Mouse (Mus musculus) ovary, adult 2 months (tissue): Measurements from ENCODE around the gene Pik3r5. TPM values are rescaled to one million over a fixed set of nuclear protein-coding genes. Genes with fewer than 3 reads are reported as not detected.

Source experiments
- polyA plus RNA-seq: library from polyadenylated mRNA; depleted of rRNA; stranded (reverse); fragments of >200 nt; gene quantifications from 2 replicates; pipeline ENCODE4 v1.2.3, GENCODE M21; 2012; rRNA removed

Gene Pik3r5
- polyA plus RNA-seq, result 3.1 and 3.9 TPM in 2 replicates

DNA sequence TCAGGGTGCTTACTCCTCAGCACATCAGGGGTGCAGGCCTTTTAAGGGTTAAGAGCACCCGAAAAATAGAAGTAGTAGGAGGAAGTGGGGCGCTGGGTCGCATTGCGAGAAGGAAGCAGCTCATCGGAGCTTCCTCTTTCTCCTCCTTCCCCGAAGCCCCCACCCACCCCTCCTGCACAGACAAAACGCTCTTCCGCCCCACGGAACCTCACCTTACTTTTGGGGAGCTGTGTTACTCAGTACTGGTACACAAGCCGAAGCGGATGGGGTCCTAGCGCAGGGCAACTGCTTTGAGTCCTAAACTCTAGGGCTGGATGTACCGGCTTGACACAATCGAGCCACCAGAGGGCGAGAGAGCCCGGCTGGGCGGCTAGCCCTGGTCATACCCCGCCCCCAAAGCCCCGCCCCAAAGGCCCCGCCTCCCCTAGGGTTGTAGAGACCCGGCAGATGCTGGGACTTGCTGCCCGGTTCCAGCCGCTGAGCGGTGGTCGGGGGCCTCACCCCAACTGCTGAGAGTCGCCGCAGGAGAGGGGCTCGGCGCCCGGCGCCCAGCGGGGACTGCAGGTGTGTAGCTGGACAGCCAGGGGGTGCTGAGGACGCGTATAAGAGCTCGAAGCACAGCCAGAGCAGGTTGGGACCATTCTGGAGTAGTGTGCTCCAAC lies at the start of gene Pik3r5:
TSS of gene Pik3r5 (plus strand) at position 423 of the 662 bp plus-strand sequence.

GRCm38 (mm10) chr11:68400727-68401219 lies 31.1 kb upstream of the Pik3r5 start, which contains the start of gene Ntn1:
Gene Ntn1, minus strand, starts transcription at chr11:68400823.

GRCm38 (mm10) chr11:68502902-68503629 lies 71.1 kb downstream of the Pik3r5 start, which contains the start of gene Pik3r6:
Gene Pik3r6, plus strand, starts transcription at chr11:68503019.

Other genes with a start within 250 kb of the Pik3r5 start
- gene Ntn1, start 31.3 kb upstream of the Pik3r5 start, polyA plus RNA-seq, result 23.5 and 29.8 TPM in 2 replicates
- gene Pik3r6, start 70.9 kb downstream of the Pik3r5 start, polyA plus RNA-seq, result 4.9 and 5.5 TPM in 2 replicates
- 3.6 and 4.0 TPM in 2 replicates for gene Mfsd6l, start 124.1 kb downstream of the Pik3r5 start, polyA plus RNA-seq
- 0.32 and 0.60 TPM in 2 replicates for gene Ccdc42, start 154.9 kb downstream of the Pik3r5 start, polyA plus RNA-seq